Mouse (Mus musculus): ENCODE measurements around the gene Rasal2.

Rasal2 gene

GRCm38 (mm10) chr1:157439973-157440641 lies 27.7 kb upstream of the Rasal2 start:
- DNase-seq (ENCODE audit: extremely low spot score, low read depth, low spot score), result no peak

- no peak for DNase-seq (ENCODE audit: extremely low spot score, low read depth, low spot score)
Observed at GRCm38 (mm10) chr1:157439101-157439500, 26.7 kb upstream of the Rasal2 start.

- no peak for DNase-seq (ENCODE audit: extremely low spot score, low read depth, low spot score)
Observed at GRCm38 (mm10) chr1:157438290-157438689, 25.9 kb upstream of the Rasal2 start.

- no peak for DNase-seq (ENCODE audit: extremely low spot score, low read depth, low spot score)
Observed at GRCm38 (mm10) chr1:157435926-157436325, 23.5 kb upstream of the Rasal2 start.

- DNase-seq (ENCODE audit: extremely low spot score, low read depth, low spot score), result no peak
Observed at GRCm38 (mm10) chr1:157434404-157434803, 22.0 kb upstream of the Rasal2 start.

GRCm38 (mm10) chr1:157433316-157433715 lies 20.9 kb upstream of the Rasal2 start:
- no peak for DNase-seq (ENCODE audit: extremely low spot score, low read depth, low spot score)

- no peak for DNase-seq (ENCODE audit: extremely low spot score, low read depth, low spot score)
Observed at GRCm38 (mm10) chr1:157428366-157428765, 16.0 kb upstream of the Rasal2 start.

- no peak for DNase-seq (ENCODE audit: extremely low spot score, low read depth, low spot score)
Observed at GRCm38 (mm10) chr1:157427604-157428003, 15.2 kb upstream of the Rasal2 start.

- no peak for DNase-seq (ENCODE audit: extremely low spot score, low read depth, low spot score)
Observed at GRCm38 (mm10) chr1:157426933-157427332, 14.5 kb upstream of the Rasal2 start.

GRCm38 (mm10) chr1:157425741-157426427 lies 13.5 kb upstream of the Rasal2 start:
- DNase-seq (ENCODE audit: extremely low spot score, low read depth, low spot score), result no peak

- DNase-seq (ENCODE audit: extremely low spot score, low read depth, low spot score), result no peak
Observed at GRCm38 (mm10) chr1:157417861-157418260, 5.5 kb upstream of the Rasal2 start.

- no peak for DNase-seq (ENCODE audit: extremely low spot score, low read depth, low spot score)
Observed at GRCm38 (mm10) chr1:157417414-157417813, 5.0 kb upstream of the Rasal2 start.

- no peak for DNase-seq (ENCODE audit: extremely low spot score, low read depth, low spot score)
Observed at GRCm38 (mm10) chr1:157416628-157417027, 4.2 kb upstream of the Rasal2 start.

GRCm38 (mm10) chr1:157415771-157416170 lies 3.4 kb upstream of the Rasal2 start:
- DNase-seq (ENCODE audit: extremely low spot score, low read depth, low spot score), result no peak

- DNase-seq (ENCODE audit: extremely low spot score, low read depth, low spot score), result no peak
Observed at GRCm38 (mm10) chr1:157411711-157412380, 549 bp downstream of the Rasal2 start.

- no peak for DNase-seq (ENCODE audit: extremely low spot score, low read depth, low spot score)
Observed at GRCm38 (mm10) chr1:157411341-157411710, 1.1 kb downstream of the Rasal2 start.

GRCm38 (mm10) chr1:157410937-157411336 lies 1.5 kb downstream of the Rasal2 start:
- no peak for DNase-seq (ENCODE audit: extremely low spot score, low read depth, low spot score)

GRCm38 (mm10) chr1:157409648-157410047 lies 2.7 kb downstream of the Rasal2 start:
- no peak for DNase-seq (ENCODE audit: extremely low spot score, low read depth, low spot score)

GRCm38 (mm10) chr1:157388027-157388426 lies 24.4 kb downstream of the Rasal2 start:
- no peak for DNase-seq (ENCODE audit: extremely low spot score, low read depth, low spot score)

GRCm38 (mm10) chr1:157380694-157381093 lies 31.7 kb downstream of the Rasal2 start:
- peak; percentile 31 for DNase-seq (ENCODE audit: extremely low spot score, low read depth, low spot score)

GRCm38 (mm10) chr1:157370397-157370796 lies 42.0 kb downstream of the Rasal2 start:
- no peak for DNase-seq (ENCODE audit: extremely low spot score, low read depth, low spot score)

- no peak for DNase-seq (ENCODE audit: extremely low spot score, low read depth, low spot score)
Observed at GRCm38 (mm10) chr1:157368316-157368715, 44.1 kb downstream of the Rasal2 start.
